Mouse (Mus musculus) testis, adult 2 months (tissue): ENCODE measurements around the gene Efhd2. TPM values are rescaled to one million over a fixed set of nuclear protein-coding genes. Genes with fewer than 3 reads are reported as not detected.
A peak's percentile ranks its signal among the peaks of the same experiment; 100 is the strongest.

Experiments used
- H3K27ac ChIP-seq: fragments of 200-500 bp; 2 replicates; pipeline ENCODE4 v1.5.1; 2012; ENCODE audit warnings: low read depth, low read length; ENCODE audit not compliant: control insufficient read depth, insufficient read depth
- H3K27me3 ChIP-seq: fragments of 200-500 bp; 2 replicates; pipeline ENCODE4 v1.6.1; 2012; ENCODE audit warnings: mild to moderate bottlenecking, low read length, moderate library complexity; ENCODE audit not compliant: control insufficient read depth, insufficient read depth
- H3K36me3 ChIP-seq: fragments of 200-500 bp; 2 replicates; pipeline ENCODE4 v1.6.1; 2012; ENCODE audit warnings: mild to moderate bottlenecking, low read length; ENCODE audit not compliant: control insufficient read depth, insufficient read depth
- H3K4me1 ChIP-seq: fragments of 200-500 bp; 2 replicates; pipeline ENCODE4 v1.6.1; 2012; ENCODE audit warnings: low read length; ENCODE audit not compliant: control insufficient read depth, insufficient read depth
- H3K4me3 ChIP-seq: fragments of 200-500 bp; 2 replicates; pipeline ENCODE4 v1.5.1; 2012; ENCODE audit warnings: low read depth, mild to moderate bottlenecking, low read length, moderate library complexity, mixed read lengths; ENCODE audit not compliant: control insufficient read depth
- CTCF ChIP-seq: fragments of 200-500 bp; IDR thresholded peaks from 2 replicates; pipeline ENCODE4 v1.5.1; 2012; ENCODE audit warnings: low read depth, mild to moderate bottlenecking, inconsistent platforms, low read length, moderate library complexity; ENCODE audit not compliant: control insufficient read depth, insufficient read depth, insufficient replicate concordance
- POLR2A ChIP-seq: fragments of 200-500 bp; IDR thresholded peaks from 2 replicates; pipeline ENCODE4 v1.6.1; 2012; ENCODE audit warnings: low read depth, mild to moderate bottlenecking, inconsistent platforms, low read length, moderate library complexity; ENCODE audit not compliant: control insufficient read depth
- polyA plus RNA-seq: library from polyadenylated mRNA; depleted of rRNA; stranded (reverse); fragments of >200 nt; gene quantifications from 2 replicates; pipeline ENCODE4 v1.2.3, GENCODE M21; 2012; rRNA removed

Gene Efhd2
- polyA plus RNA-seq, 1 experiment = 57.6 TPM

GRCm38 (mm10) chr4:141818861-141819260 lies 55.9 kb downstream of the Efhd2 start:
- Histone ChIP-seq H3K27ac (no peak overlapping the region), H3K36me3 (no peaks in the 10 kb centered on the region; the same call in 1 of the 2 replicates), H3K4me1 (peaks cover 14% of the 10 kb centered on the region), H3K4me3 (peak overlapping the region; percentile 39), H3K27me3 (no peaks in the 10 kb centered on the region)
- TF ChIP-seq POLR2A (0 out of 2 replicates have a peak, but pooled peaks have one; percentile 6), CTCF (0 out of 2 replicates have a peak, but pooled peaks have one; percentile 5)

DNA sequence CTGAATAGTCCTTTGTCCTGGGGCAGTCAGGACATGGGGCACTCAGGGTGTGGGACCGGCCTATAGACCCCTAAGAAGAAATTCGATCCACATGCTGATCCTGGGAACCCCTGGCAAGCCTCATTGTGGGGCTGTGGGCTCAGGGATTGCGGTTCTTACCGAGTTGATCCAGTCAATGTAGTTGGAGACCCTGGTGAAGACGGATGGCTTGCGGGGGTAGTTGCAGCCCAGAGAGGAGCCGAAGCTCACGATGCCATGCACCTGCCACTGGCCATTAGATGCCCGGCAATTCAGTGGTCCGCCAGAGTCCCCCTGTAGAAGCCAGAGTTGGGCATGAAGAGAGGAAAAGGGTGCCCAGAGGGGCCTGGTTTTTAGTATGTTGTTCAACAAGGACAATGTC lies 57.0 kb downstream of the Efhd2 start:
- no peak overlapping the region for H3K27ac ChIP-seq
- peaks cover 14% of the 10 kb centered on the region for H3K4me1 ChIP-seq
- TF ChIP-seq CTCF = no peak
- no peak for TF ChIP-seq POLR2A
- no peaks in the 10 kb centered on the region for H3K27me3 ChIP-seq
- no peak overlapping the region for H3K4me3 ChIP-seq
- H3K36me3 ChIP-seq = no peaks in the 10 kb centered on the region; the same call in 1 of the 2 replicates

DNA sequence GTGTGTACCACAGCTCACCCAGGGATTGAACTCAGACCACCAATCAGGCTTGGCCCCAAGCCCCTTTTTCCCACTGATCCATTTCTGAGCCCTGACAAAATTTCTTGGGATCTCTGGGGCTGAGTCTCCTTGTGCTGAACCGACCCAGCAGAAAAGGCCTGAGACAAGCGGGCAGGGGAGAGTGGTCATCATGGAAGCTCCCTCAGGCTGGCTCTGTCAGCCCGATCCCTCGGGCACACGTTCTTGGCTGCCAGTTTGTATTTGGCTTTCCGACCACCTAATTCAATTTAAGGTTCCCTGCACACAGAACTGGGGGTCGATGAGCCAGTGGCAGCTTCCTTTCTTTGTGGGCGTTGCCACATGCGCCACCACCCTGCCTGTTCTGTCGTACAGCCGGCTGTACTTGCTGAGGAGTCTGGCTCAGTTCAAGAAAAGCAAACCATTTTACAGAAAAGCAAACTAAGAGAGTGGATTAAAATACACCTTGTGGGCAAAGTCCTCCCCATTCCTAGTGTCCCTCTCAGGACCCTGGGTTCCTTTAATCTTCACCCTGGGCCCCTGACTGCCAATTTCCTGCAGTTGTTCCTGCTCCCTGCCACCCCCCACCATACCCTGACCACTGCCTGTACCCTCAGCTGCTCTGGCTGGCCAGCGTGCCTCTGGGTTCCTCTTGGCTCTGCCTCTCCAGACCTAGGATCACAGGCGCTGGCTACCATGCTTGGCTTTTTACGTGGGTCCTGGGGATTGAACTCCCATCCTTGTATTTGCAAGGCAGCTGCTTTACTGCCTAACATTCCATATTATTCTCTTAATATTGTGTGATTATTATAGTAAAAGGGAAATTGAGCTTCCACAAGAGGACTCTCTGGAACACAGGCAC lies 57.7 kb downstream of the Efhd2 start:
- peaks cover 11% of the 10 kb centered on the region for H3K4me1 ChIP-seq
- no peak overlapping the region for H3K27ac ChIP-seq

DNA sequence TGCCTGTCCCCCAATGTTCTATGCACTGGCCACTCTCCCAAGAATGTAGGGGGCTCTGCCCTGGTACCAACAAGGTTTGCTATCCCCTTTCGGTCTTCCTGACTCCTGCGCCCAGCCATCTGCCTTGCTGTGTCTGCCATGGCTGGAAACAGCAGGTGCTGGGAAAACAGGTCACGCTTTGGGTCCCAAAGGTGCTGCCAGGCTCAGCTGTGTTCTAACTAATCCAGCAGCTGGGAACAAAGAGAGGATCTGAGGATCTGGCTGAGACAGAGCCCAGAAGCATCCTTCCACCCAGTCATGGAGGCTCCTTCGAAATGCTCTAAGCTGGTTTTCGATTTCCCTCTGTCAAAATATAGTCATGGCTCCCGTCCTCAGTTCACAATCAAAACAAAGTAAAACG lies 58.5 kb downstream of the Efhd2 start:
- no peaks in the 10 kb centered on the region; the same call in 1 of the 2 replicates for H3K36me3 ChIP-seq
- H3K27ac ChIP-seq = no peak overlapping the region
- no peaks in the 10 kb centered on the region for H3K27me3 ChIP-seq

More for the DNA sequence above, 57.7 kb downstream of the Efhd2 start:
- Histone ChIP-seq H3K36me3 (no peaks in the 10 kb centered on the region; the same call in 1 of the 2 replicates), H3K4me3 (no peak overlapping the region), H3K27me3 (no peaks in the 10 kb centered on the region)
- TF ChIP-seq POLR2A = no peak
- TF ChIP-seq CTCF = no peak

GRCm38 (mm10) chr4:141811375-141811774 lies 63.3 kb downstream of the Efhd2 start:
- Histone ChIP-seq H3K4me3 (no peak overlapping the region), H3K27ac (no peak overlapping the region), H3K4me1 (no peaks in the 10 kb centered on the region), H3K27me3 (no peaks in the 10 kb centered on the region), H3K36me3 (peaks cover 2% of the 10 kb centered on the region)
- TF ChIP-seq CTCF (no peak), POLR2A (no peak)

More for the DNA sequence above, 58.5 kb downstream of the Efhd2 start:
- Histone ChIP-seq H3K4me3 (no peak overlapping the region), H3K4me1 (peaks cover 4% of the 10 kb centered on the region)
- TF ChIP-seq POLR2A (no peak), CTCF (no peak)

GRCm38 (mm10) chr4:141810975-141811374 lies 63.7 kb downstream of the Efhd2 start:
- Histone ChIP-seq H3K36me3 (peaks cover 2% of the 10 kb centered on the region), H3K4me3 (no peak overlapping the region), H3K27me3 (no peaks in the 10 kb centered on the region), H3K4me1 (no peaks in the 10 kb centered on the region), H3K27ac (no peak overlapping the region)
- TF ChIP-seq POLR2A = no peak
- TF ChIP-seq CTCF = no peak

DNA sequence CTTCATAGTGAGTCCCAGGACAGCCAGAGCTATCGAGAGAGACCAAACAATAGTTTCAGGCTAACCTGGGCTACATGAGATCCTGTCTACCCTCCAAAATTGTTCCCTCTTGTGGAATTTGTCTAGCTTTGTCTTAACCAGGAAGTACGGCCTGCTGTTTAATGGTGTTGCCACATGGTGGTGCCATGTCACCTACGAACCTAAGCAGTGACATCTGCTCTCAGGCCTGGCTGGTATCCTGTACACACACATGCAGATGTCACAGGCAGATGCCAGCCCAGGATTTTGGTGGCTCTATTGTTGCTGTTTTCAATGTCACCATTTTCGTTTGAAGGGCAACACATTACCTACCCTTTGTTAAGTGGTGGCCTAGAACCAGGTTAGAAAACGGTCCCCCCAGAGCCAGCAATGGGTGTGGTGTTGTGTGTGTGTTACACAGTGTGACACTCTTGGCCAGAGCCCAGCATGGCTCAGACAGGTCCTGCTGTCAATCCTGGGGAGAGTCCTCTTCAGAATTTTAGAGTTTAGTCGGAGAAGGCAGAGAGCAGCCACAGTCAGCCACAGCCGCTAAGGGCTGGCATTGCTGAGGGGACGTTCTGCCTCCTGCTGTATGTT lies 64.8 kb downstream of the Efhd2 start:
- Histone ChIP-seq H3K36me3 (peaks cover 2% of the 10 kb centered on the region), H3K27ac (no peak overlapping the region), H3K4me1 (no peaks in the 10 kb centered on the region), H3K27me3 (no peaks in the 10 kb centered on the region), H3K4me3 (no peak overlapping the region)
- TF ChIP-seq CTCF (peak; percentile 63; the same call in 1 of the 2 replicates), POLR2A (no peak)

Other genes with a start within 250 kb of the Efhd2 start
- gene Plekhm2, start 210.0 kb downstream of the Efhd2 start, polyA plus RNA-seq = 73.3 and 76.3 TPM in 2 replicates
- 3.6 and 4.1 TPM in 2 replicates for gene Rsc1a1, start 189.3 kb downstream of the Efhd2 start, polyA plus RNA-seq
- gene Ddi2, start 151.5 kb downstream of the Efhd2 start, polyA plus RNA-seq = 4.1 and 5.2 TPM in 2 replicates
- gene Agmat, start 128.2 kb downstream of the Efhd2 start, polyA plus RNA-seq = 0.07 TPM in 1 of 2 replicates, not detected in the other
- 11.3 and 12.2 TPM in 2 replicates for gene Dnajc16, start 84.0 kb downstream of the Efhd2 start, polyA plus RNA-seq
- 7.8 and 8.0 TPM in 2 replicates for gene Casp9, start 81.3 kb downstream of the Efhd2 start, polyA plus RNA-seq
- gene Cela2a, start 48.8 kb downstream of the Efhd2 start, polyA plus RNA-seq = 6.2 and 6.5 TPM in 2 replicates
- gene Ctrc, start 28.6 kb downstream of the Efhd2 start, polyA plus RNA-seq = 0.66 and 1.4 TPM in 2 replicates
- 178 and 186 TPM in 2 replicates for gene Fhad1, start 140.2 kb upstream of the Efhd2 start, polyA plus RNA-seq
- gene Tmem51, start 209.4 kb upstream of the Efhd2 start, polyA plus RNA-seq = 2.3 and 2.9 TPM in 2 replicates